In genomic region chr1:24697677-24698076, GRCm38 (mm10) we compare ENCODE assay signal across 17 mouse cellular contexts.
"Had no signal": no experiment of that assay in that cellular context is flagged by ENCODE, and none has a peak within 500 bp of the region (broad histone marks: within the 10 kb centered on the region; RNA-seq: fewer than 3 reads in every experiment).

No protein-coding gene starts in this region.

- H3K9me3 ChIP-seq: lung, embryonic 15.5 days; megakaryocyte, embryonic 14.5 days; midbrain, embryonic 13.5 days; midbrain, embryonic 15.5 days; neural tube, embryonic 12.5 days; stomach, embryonic 15.5 days had no signal

- DNase-seq: lung, adult 2 months; lung, postnatal 14 days; lung, postnatal 36 days; right cerebral cortex, postnatal 14 days; thymus, adult 2 months; thymus, postnatal 25 days; thymus, postnatal 4 days had no signal

- H3K4me2 ChIP-seq: lung, embryonic 15.5 days; midbrain, embryonic 11.5 days; midbrain, embryonic 13.5 days; midbrain, embryonic 15.5 days; neural tube, embryonic 12.5 days; stomach, embryonic 15.5 days had no signal

- H3K9ac ChIP-seq: lung, embryonic 15.5 days; midbrain, embryonic 13.5 days; midbrain, embryonic 15.5 days; neural tube, embryonic 12.5 days; stomach, embryonic 15.5 days had no signal

- H3K27ac ChIP-seq: lung, embryonic 15.5 days; macrophage; midbrain, embryonic 13.5 days; midbrain, embryonic 15.5 days; neural tube, embryonic 12.5 days; stomach, embryonic 15.5 days; stomach, postnatal 0 days had no signal

- H3K27me3 ChIP-seq: lung, embryonic 15.5 days; megakaryocyte, embryonic 14.5 days; midbrain, embryonic 13.5 days; midbrain, embryonic 15.5 days; neural tube, embryonic 12.5 days; stomach, embryonic 15.5 days had no signal

- H3K4me3 ChIP-seq: lung, embryonic 15.5 days; megakaryocyte, embryonic 14.5 days; midbrain, embryonic 13.5 days; midbrain, embryonic 15.5 days; neural tube, embryonic 12.5 days; stomach, embryonic 15.5 days had no signal

- H3K36me3 ChIP-seq: lung, embryonic 15.5 days; midbrain, embryonic 15.5 days; stomach, embryonic 15.5 days had no signal

- ATAC-seq: lung, postnatal 0 days; midbrain, embryonic 13.5 days; midbrain, embryonic 15.5 days had no signal

- H3K4me1 ChIP-seq: midbrain, embryonic 15.5 days; neural tube, embryonic 12.5 days had no signal
